Mouse (Mus musculus) kidney, embryonic 14.5 days (tissue): ENCODE results near the gene Sstr4. TPM values are rescaled to one million over a fixed set of nuclear protein-coding genes. Genes with fewer than 3 reads are reported as not detected.

ENCODE experiments used
- ATAC-seq: fragments of 200-750 bp; cut with Nextera tagmentation; 2 replicates; pipeline ENCODE4 v1.8.0; 2017; ENCODE audit warnings: moderate number of reproducible peaks, mild to moderate bottlenecking, moderate TSS enrichment, moderate library complexity; ENCODE audit not compliant: low FRiP score, low TSS enrichment
- H3K27ac ChIP-seq: fragments of 300-500 bp; sonication (generic); 2 replicates; pipeline ENCODE4 v1.5.1; 2014; ENCODE audit warnings: low read depth, mild to moderate bottlenecking, low read length, moderate library complexity, mixed read lengths
- H3K27me3 ChIP-seq: fragments of 300-500 bp; sonication (generic); 2 replicates; pipeline ENCODE4 v1.6.1; 2014; ENCODE audit warnings: mild to moderate bottlenecking, low read length; ENCODE audit not compliant: control insufficient read depth, insufficient read depth
- H3K36me3 ChIP-seq: fragments of 300-500 bp; sonication (generic); 2 replicates; pipeline ENCODE4 v1.6.1; 2014; ENCODE audit warnings: low read length, mixed read lengths; ENCODE audit not compliant: control insufficient read depth, insufficient read depth
- H3K4me1 ChIP-seq: fragments of 300-500 bp; sonication (generic); 2 replicates; pipeline ENCODE4 v1.6.1; 2014; ENCODE audit warnings: low read length, mixed read lengths; ENCODE audit not compliant: control insufficient read depth, insufficient read depth
- H3K4me2 ChIP-seq: fragments of 300-500 bp; sonication (generic); replicated peaks from 2 replicates; pipeline ENCODE4 v1.6.1; 2014; ENCODE audit warnings: low read depth, mild to moderate bottlenecking, low read length
- H3K4me3 ChIP-seq: fragments of 300-500 bp; sonication (generic); 2 replicates; pipeline ENCODE4 v1.5.1; 2014; ENCODE audit warnings: mild to moderate bottlenecking, low read length
- H3K9ac ChIP-seq: fragments of 300-500 bp; sonication (generic); 2 replicates; pipeline ENCODE4 v1.6.1; 2014; ENCODE audit warnings: low read depth, mild to moderate bottlenecking, low read length, moderate library complexity
- H3K9me3 ChIP-seq: fragments of 300-500 bp; sonication (generic); 2 replicates; pipeline ENCODE4 v1.6.1; 2016; ENCODE audit warnings: low read length; ENCODE audit not compliant: control insufficient read depth
- WGBS: fragments of 180-500 bp; shearing (Covaris S2); extraction: QIAGEN DNeasy Blood & Tissue Kit; methylation state at CpG from one replicate; pipeline ENCODE4 v1.1.7; 2014; 5-methylcytosine and 5-hydroxymethylcytosine counted together
- polyA plus RNA-seq: library from polyadenylated mRNA; unstranded; fragments of >200 nt; fragmentation: Nextera tagmentation; extraction: Ambion mirVana; gene quantifications from 2 replicates; pipeline ENCODE4 v1.2.1, GENCODE M21; 2014

Gene Sstr4
- polyA plus RNA-seq, 1 experiment from 2014 or later: 0.45 TPM

- WGBS: 74% methylated on average over 3 of the region's 3 CpGs
- H3K9ac ChIP-seq: no peak overlapping the region
- no peaks in the 10 kb centered on the region for H3K4me1 ChIP-seq
- no peaks in the 10 kb centered on the region for H3K27me3 ChIP-seq
- no peak overlapping the region for H3K4me3 ChIP-seq
- H3K9me3 ChIP-seq: no peaks in the 10 kb centered on the region
- ATAC-seq: no peak
- no peak overlapping the region for H3K27ac ChIP-seq
- no peak overlapping the region for H3K4me2 ChIP-seq
- H3K36me3 ChIP-seq: no peaks in the 10 kb centered on the region
Observed at GRCm38 (mm10) chr2:148436285-148436684, 41.1 kb downstream of the Sstr4 start.

DNA sequence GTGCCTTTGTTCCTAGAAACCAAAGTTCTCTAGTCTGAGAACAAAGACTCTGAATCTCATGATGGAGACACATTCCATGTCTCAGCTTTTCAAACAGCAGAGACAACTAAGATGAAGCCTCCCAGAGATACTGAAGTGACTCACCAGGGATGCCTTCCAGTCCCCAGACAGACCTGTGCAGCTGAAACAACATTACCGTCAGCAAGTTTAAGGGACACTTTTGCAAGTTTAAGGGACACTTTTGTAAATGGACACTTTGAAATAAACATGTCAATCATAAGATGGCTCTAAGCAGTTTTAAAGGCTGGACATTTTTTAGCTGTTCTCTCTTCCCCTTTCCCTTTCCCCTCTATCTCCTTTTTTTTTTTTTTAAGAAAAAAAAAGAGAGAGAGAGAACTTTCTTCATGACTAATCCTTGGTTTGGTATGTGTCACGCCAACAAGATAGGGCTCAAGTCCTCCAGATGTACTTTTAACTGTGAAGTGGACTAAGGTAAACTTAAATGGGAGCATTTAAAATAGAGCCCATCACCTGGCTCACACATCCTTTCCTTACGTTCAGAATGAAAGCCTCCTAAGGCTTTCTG, 44.6 kb downstream of the Sstr4 start:
- peak overlapping the region; percentile 4; the same call in 1 of the 2 replicates for H3K4me3 ChIP-seq
- no peak overlapping the region for H3K27ac ChIP-seq
- no peaks in the 10 kb centered on the region for H3K27me3 ChIP-seq
- peaks cover 6% of the 10 kb centered on the region; the same call in 1 of the 2 replicates for H3K4me1 ChIP-seq
- WGBS: 35% methylated on average over 3 of the region's 3 CpGs
- no peak overlapping the region for H3K9ac ChIP-seq
- ATAC-seq: no peak
- peak overlapping the region; percentile 17; the same call in 1 of the 2 replicates for H3K4me2 ChIP-seq
- H3K9me3 ChIP-seq: no peaks in the 10 kb centered on the region
- H3K36me3 ChIP-seq: no peaks in the 10 kb centered on the region

- Histone ChIP-seq H3K36me3 (no peaks in the 10 kb centered on the region), H3K9me3 (no peaks in the 10 kb centered on the region), H3K27ac (no peak overlapping the region), H3K4me3 (peak overlapping the region; percentile 28), H3K4me2 (peak overlapping the region; percentile 9), H3K9ac (peak overlapping the region; percentile 23; the same call in 1 of the 2 replicates), H3K4me1 (peaks cover 6% of the 10 kb centered on the region; the same call in 1 of the 2 replicates), H3K27me3 (no peaks in the 10 kb centered on the region)
- WGBS: 80% methylated on average over 10 of the region's 10 CpGs
- no peak for ATAC-seq
Observed at GRCm38 (mm10) chr2:148441421-148441820, 46.3 kb downstream of the Sstr4 start.

DNA sequence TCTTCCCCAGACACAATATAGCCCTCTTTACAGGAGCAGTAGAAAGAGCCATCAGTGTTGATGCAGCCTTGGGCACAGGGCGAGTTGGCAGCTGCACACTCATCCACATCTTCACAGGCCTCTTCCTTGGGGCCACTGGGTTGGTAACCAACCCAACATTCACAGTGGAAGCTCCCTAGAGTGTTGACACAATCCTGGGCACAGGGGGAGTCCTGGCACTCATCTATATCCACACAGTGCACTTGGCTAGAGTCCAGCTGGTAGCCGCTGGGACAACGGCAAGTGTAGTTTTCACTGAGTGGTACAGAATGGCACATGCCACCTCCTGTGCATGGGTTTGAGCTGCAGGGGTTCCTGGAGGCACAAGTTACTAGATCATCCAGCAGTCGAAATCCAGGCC, 47.0 kb downstream of the Sstr4 start:
- peak overlapping the region; percentile 45; the same call in 1 of the 2 replicates for H3K9ac ChIP-seq
- 82% methylated on average over 4 of the region's 4 CpGs for WGBS
- no peaks in the 10 kb centered on the region for H3K27me3 ChIP-seq
- no peak; the same call in 1 of the 2 replicates for ATAC-seq
- peaks cover 6% of the 10 kb centered on the region; the same call in 1 of the 2 replicates for H3K4me1 ChIP-seq
- peak overlapping the region; percentile 28 for H3K4me3 ChIP-seq
- no peaks in the 10 kb centered on the region for H3K36me3 ChIP-seq
- no peak overlapping the region for H3K27ac ChIP-seq
- no peaks in the 10 kb centered on the region for H3K9me3 ChIP-seq
- peak overlapping the region; percentile 9; the same call in 1 of the 2 replicates for H3K4me2 ChIP-seq

DNA sequence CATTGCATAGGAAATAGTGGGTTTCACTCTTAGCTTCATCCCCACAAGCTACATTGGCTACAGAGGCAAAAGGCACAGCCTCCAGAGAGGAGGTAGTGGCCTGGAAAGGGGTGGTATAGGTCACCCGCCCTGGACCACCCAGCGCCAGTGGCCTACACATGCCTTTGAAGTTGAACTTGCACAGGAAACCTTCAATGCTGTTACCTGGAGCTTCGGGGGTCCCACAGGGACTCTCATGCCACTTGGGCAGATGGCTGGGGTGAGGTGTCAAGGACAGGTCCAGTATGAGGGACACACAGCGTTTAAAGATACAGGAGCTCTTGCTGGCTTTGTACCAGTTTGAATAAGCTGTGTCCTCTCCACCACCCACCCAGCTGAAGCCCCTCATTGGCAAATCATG, 47.6 kb downstream of the Sstr4 start:
- no peak for ATAC-seq
- H3K4me2 ChIP-seq: peak overlapping the region; percentile 24
- 83% methylated on average over 4 of the region's 4 CpGs for WGBS

GRCm38 (mm10) chr2:148443249-148443958, 48.3 kb downstream of the Sstr4 start, which contains the start of gene Cd93:
Gene Cd93 (minus strand): TSS chr2:148443563.
- Histone ChIP-seq H3K36me3 (no peaks in the 10 kb centered on the region), H3K27ac (peak within 1 kb of the TSS; percentile 74), H3K4me1 (peaks cover 6% of the 10 kb centered on the region; the same call in 1 of the 2 replicates), H3K4me3 (peak within 1 kb of the TSS; percentile 28), H3K9me3 (no peaks in the 10 kb centered on the region), H3K9ac (peak within 1 kb of the TSS; percentile 45; the same call in 1 of the 2 replicates), H3K27me3 (no peaks in the 10 kb centered on the region), H3K4me2 (peak within 1 kb of the TSS; percentile 24)
- 39% methylated on average over 13 of the region's 13 CpGs for WGBS
- ATAC-seq: peak; percentile 50; the same call in 1 of the 2 replicates

More for the DNA sequence above, 47.6 kb downstream of the Sstr4 start:
- H3K27ac ChIP-seq: peak overlapping the region; percentile 74
- no peaks in the 10 kb centered on the region for H3K27me3 ChIP-seq
- H3K9ac ChIP-seq: peak overlapping the region; percentile 45; the same call in 1 of the 2 replicates
- no peaks in the 10 kb centered on the region for H3K9me3 ChIP-seq
- no peaks in the 10 kb centered on the region for H3K36me3 ChIP-seq
- H3K4me3 ChIP-seq: peak overlapping the region; percentile 28
- peaks cover 6% of the 10 kb centered on the region; the same call in 1 of the 2 replicates for H3K4me1 ChIP-seq

GRCm38 (mm10) chr2:148444472-148444871, 49.3 kb downstream of the Sstr4 start:
- H3K9me3 ChIP-seq: no peaks in the 10 kb centered on the region
- peaks cover 6% of the 10 kb centered on the region; the same call in 1 of the 2 replicates for H3K4me1 ChIP-seq
- H3K27me3 ChIP-seq: no peaks in the 10 kb centered on the region
- H3K27ac ChIP-seq: no peak overlapping the region
- no peaks in the 10 kb centered on the region for H3K36me3 ChIP-seq
- WGBS: 59% methylated on average over 1 of the region's 1 CpGs
- H3K9ac ChIP-seq: no peak overlapping the region
- no peak for ATAC-seq
- H3K4me3 ChIP-seq: no peak overlapping the region
- H3K4me2 ChIP-seq: no peak overlapping the region

DNA sequence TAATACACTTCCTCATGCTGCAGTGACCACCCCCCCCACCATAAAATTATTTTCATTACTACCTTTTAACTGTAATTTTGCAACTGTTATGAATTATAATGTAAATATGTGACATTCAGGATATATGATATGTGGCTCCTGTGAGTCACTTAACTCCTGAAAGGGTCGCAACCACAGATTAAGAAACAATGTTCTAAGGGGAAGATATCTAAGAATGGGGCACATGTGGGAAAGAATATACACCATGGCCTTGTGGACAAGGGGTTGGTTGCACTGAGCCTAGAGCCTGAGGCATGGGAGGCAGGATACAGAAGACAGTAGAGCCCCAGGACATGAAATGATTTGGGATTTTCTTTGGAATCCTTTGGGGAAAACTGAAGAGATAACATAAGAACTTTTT, 50.5 kb downstream of the Sstr4 start:
- H3K4me3 ChIP-seq: no peak overlapping the region
- no peaks in the 10 kb centered on the region for H3K27me3 ChIP-seq
- H3K36me3 ChIP-seq: no peaks in the 10 kb centered on the region
- H3K9ac ChIP-seq: no peak overlapping the region
- no peak for ATAC-seq
- H3K4me1 ChIP-seq: peaks cover 6% of the 10 kb centered on the region; the same call in 1 of the 2 replicates
- H3K4me2 ChIP-seq: no peak overlapping the region
- no peak overlapping the region for H3K27ac ChIP-seq
- WGBS: 89% methylated on average over 1 of the region's 1 CpGs
- no peaks in the 10 kb centered on the region for H3K9me3 ChIP-seq
